Mouse (Mus musculus): ENCODE data around the gene Arhgef19. TPM values are rescaled to one million over a fixed set of nuclear protein-coding genes. Genes with fewer than 3 reads are reported as not detected.

Gene Arhgef19
- polyA plus RNA-seq, 2 experiments, result 15.3 to 20.4 TPM

DNA sequence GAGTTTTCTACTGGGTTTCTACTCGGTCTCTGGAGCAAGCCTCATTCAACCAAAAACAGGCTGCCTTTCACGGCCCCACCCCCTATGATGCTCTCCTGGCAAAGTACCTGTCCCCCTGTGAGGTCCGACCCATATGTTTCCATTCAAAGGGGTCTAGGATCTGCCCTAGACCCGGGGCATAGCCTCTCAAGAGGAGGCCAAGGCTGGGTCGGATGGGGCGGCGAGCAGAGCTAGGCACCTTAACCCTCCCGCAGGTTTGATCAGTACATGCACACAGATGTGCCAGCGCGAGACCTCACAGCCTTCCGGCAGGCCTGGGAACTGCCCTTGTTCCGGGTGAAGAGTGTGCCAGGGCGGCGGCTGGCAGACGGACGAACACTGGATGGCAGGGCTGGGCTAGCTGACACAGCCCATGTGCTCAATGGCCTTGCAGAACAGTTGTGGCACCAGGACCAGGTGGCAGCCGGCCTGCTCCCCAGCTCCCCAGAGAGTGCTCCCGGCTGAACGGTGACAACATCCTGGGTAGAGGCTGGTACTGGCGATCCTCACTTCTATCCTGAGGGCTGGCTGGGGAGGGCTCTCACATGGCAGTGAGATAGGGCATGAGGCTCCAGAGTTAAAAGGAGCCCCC lies 19.6 kb upstream of the Arhgef19 start:
- WGBS, result 84% methylated on average over 20 of the region's 20 CpGs

DNA sequence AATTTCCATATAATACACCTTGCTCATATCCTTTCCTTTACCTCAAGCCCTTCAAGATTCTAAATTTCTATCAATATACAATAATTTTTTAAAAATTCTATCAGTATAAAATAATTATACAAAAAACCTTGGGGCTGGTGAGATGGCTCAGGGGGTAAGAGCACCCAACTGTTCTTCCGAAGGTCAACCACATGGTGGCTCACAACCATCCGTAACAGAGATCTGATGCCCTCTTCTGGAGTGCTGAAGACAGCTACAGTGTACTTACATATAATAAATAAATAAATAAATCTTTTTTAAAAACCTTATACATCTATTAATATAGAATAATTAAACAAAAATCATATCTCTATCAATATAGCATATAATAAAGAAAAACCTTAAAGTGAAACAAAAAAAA lies 17.5 kb upstream of the Arhgef19 start:
- 65% methylated on average over 2 of the region's 2 CpGs for WGBS
- DNase-seq (ENCODE audit: low spot score), result no peak
- no peaks in the 10 kb centered on the region for H3K4me1 ChIP-seq (ENCODE audit: control insufficient read depth, insufficient read depth, low read length)
- H3K27me3 ChIP-seq (ENCODE audit: control insufficient read depth, insufficient read depth, low read length), result no peaks in the 10 kb centered on the region
- peaks cover 7% of the 10 kb centered on the region for H3K36me3 ChIP-seq (ENCODE audit: control insufficient read depth, insufficient read depth, low read length)
- no peaks in the 10 kb centered on the region for H3K9me3 ChIP-seq (ENCODE audit: control insufficient read depth, low read length)
- no peak overlapping the region for H3K27ac ChIP-seq (replicated peaks; ENCODE audit: low read depth, low read length)
- no peak for ATAC-seq (ENCODE audit: low FRiP score, low read depth)
- H3K4me2 ChIP-seq (replicated peaks; ENCODE audit: low read depth, low read length, severe bottlenecking), result no peak overlapping the region
- no peak overlapping the region for H3K9ac ChIP-seq (ENCODE audit: low read depth, low read length, severe bottlenecking)
- H3K4me3 ChIP-seq (replicated peaks; ENCODE audit: low read length), result no peak overlapping the region
- TF ChIP-seq POLR2A (IDR thresholded peaks at IDR 0.05; ENCODE audit: borderline replicate concordance, extremely low read depth, insufficient read depth, insufficient read length), result no peak

More for the DNA sequence above, 19.6 kb upstream of the Arhgef19 start:
- Histone ChIP-seq H3K9me3 (ENCODE audit: control insufficient read depth, low read length) (no peaks in the 10 kb centered on the region), H3K27me3 (ENCODE audit: control insufficient read depth, insufficient read depth, low read length) (no peaks in the 10 kb centered on the region), H3K4me1 (ENCODE audit: control insufficient read depth, insufficient read depth, low read length) (no peaks in the 10 kb centered on the region), H3K9ac (ENCODE audit: low read depth, low read length, severe bottlenecking) (no peak overlapping the region), H3K27ac (replicated peaks; ENCODE audit: low read depth, low read length) (no peak overlapping the region), H3K36me3 (ENCODE audit: control insufficient read depth, insufficient read depth, low read length) (peaks cover 7% of the 10 kb centered on the region), H3K4me3 (replicated peaks; ENCODE audit: low read length) (no peak overlapping the region), H3K4me2 (replicated peaks; ENCODE audit: low read depth, low read length, severe bottlenecking) (no peak overlapping the region)
- no peak for ATAC-seq (ENCODE audit: low FRiP score, low read depth)
- TF ChIP-seq POLR2A (IDR thresholded peaks at IDR 0.05; ENCODE audit: borderline replicate concordance, extremely low read depth, insufficient read depth, insufficient read length), result no peak
- no peak for DNase-seq (ENCODE audit: low spot score)

DNA sequence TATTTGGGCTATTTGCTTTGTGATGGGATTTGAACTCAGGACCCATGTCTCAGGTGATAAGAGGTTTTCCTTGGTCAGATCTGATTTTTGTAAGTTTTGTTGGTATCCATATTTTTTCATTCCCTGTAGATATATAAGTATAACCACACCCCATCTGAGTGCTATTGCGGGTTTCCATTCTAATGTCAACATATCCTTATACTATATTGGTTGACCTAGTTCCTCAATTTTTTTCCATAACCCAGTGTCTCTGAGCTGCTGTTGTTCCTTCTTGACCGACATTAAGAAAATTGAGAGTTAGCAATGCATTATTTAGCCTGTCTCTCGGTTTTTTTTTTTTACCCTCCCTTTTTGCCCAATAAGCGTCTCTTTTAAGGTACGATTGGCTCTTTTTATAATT lies 16.5 kb upstream of the Arhgef19 start:
- H3K9ac ChIP-seq (ENCODE audit: low read depth, low read length, severe bottlenecking), result no peak overlapping the region
- DNase-seq (ENCODE audit: low spot score) (no peak), ATAC-seq (ENCODE audit: low FRiP score, low read depth) (no peak)
- H3K9me3 ChIP-seq (ENCODE audit: control insufficient read depth, low read length), result no peaks in the 10 kb centered on the region
- 91% methylated on average over 5 of the region's 5 CpGs for WGBS
- no peak overlapping the region for H3K4me2 ChIP-seq (replicated peaks; ENCODE audit: low read depth, low read length, severe bottlenecking)
- no peak overlapping the region for H3K4me3 ChIP-seq (replicated peaks; ENCODE audit: low read length)
- H3K27ac ChIP-seq (replicated peaks; ENCODE audit: low read depth, low read length), result no peak overlapping the region
- no peaks in the 10 kb centered on the region for H3K27me3 ChIP-seq (ENCODE audit: control insufficient read depth, insufficient read depth, low read length)
- H3K36me3 ChIP-seq (ENCODE audit: control insufficient read depth, insufficient read depth, low read length), result peaks cover 5% of the 10 kb centered on the region
- no peak for TF ChIP-seq POLR2A (IDR thresholded peaks at IDR 0.05; ENCODE audit: borderline replicate concordance, extremely low read depth, insufficient read depth, insufficient read length)
- no peaks in the 10 kb centered on the region for H3K4me1 ChIP-seq (ENCODE audit: control insufficient read depth, insufficient read depth, low read length)

DNA sequence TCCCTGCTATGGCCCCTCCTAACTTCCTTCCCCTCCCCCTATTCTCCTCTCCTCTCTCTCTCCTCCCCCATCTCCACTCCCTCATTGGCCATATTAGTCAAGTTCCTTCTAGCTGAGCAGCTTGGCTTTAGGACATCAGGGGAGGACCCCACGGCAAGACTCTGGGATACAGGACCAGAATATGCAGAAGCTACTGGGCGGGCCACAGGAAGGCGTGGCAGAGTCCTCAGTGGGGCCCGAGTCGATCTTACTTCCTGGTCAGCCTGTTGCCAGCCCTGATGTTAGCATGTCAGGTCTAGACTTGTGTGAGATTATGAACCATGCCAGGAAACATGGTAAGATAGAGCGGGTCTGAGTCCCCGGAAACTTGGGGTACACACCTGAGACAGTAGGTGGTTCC lies 10.6 kb upstream of the Arhgef19 start:
- Histone ChIP-seq H3K27ac (replicated peaks; ENCODE audit: low read depth, low read length) (no peak overlapping the region), H3K27me3 (ENCODE audit: control insufficient read depth, insufficient read depth, low read length) (no peaks in the 10 kb centered on the region), H3K9ac (ENCODE audit: low read depth, low read length, severe bottlenecking) (no peak overlapping the region), H3K9me3 (ENCODE audit: control insufficient read depth, low read length) (no peaks in the 10 kb centered on the region), H3K4me1 (ENCODE audit: control insufficient read depth, insufficient read depth, low read length) (no peaks in the 10 kb centered on the region), H3K36me3 (ENCODE audit: control insufficient read depth, insufficient read depth, low read length) (no peaks in the 10 kb centered on the region), H3K4me2 (replicated peaks; ENCODE audit: low read depth, low read length, severe bottlenecking) (no peak overlapping the region), H3K4me3 (replicated peaks; ENCODE audit: low read length) (no peak overlapping the region)
- WGBS, result 74% methylated on average over 7 of the region's 7 CpGs
- TF ChIP-seq POLR2A (IDR thresholded peaks at IDR 0.05; ENCODE audit: borderline replicate concordance, extremely low read depth, insufficient read depth, insufficient read length), result no peak
- DNase-seq (ENCODE audit: low spot score), result no peak
- ATAC-seq (ENCODE audit: low FRiP score, low read depth), result no peak

DNA sequence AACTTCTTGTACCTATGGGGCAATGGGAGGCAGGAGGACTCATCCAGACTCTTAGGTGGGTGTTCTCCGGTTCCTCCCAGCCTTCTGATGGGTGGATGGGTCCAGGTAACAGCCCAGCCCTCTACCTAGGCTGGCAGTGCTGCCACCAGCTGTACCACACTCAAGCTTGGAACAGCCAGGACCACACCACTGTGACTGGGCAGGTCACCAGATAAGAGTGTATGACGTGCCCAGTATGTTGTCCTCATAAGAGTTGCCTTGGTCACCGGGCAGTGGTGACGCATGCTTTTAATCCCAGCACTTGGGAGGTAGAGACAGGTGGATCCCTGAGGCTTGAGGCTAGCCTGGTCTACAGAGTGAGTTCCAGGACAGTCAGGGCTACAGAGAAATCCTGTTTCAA lies 6.1 kb upstream of the Arhgef19 start:
- TF ChIP-seq POLR2A (IDR thresholded peaks at IDR 0.05; ENCODE audit: borderline replicate concordance, extremely low read depth, insufficient read depth, insufficient read length), result no peak
- Histone ChIP-seq H3K27me3 (ENCODE audit: control insufficient read depth, insufficient read depth, low read length) (no peaks in the 10 kb centered on the region), H3K36me3 (ENCODE audit: control insufficient read depth, insufficient read depth, low read length) (no peaks in the 10 kb centered on the region), H3K9me3 (ENCODE audit: control insufficient read depth, low read length) (no peaks in the 10 kb centered on the region), H3K4me1 (ENCODE audit: control insufficient read depth, insufficient read depth, low read length) (no peaks in the 10 kb centered on the region), H3K27ac (replicated peaks; ENCODE audit: low read depth, low read length) (no peak overlapping the region), H3K4me2 (replicated peaks; ENCODE audit: low read depth, low read length, severe bottlenecking) (no peak overlapping the region), H3K9ac (ENCODE audit: low read depth, low read length, severe bottlenecking) (no peak overlapping the region), H3K4me3 (replicated peaks; ENCODE audit: low read length) (no peak overlapping the region)
- WGBS, result 88% methylated on average over 4 of the region's 4 CpGs
- no peak for DNase-seq (ENCODE audit: low spot score)
- ATAC-seq (ENCODE audit: low FRiP score, low read depth), result no peak

Measured in limb, embryonic 14.5 days (tissue).